Mouse (Mus musculus) telencephalon, adult 2 months (tissue): ENCODE data around the gene Rag1.

ENCODE experiments used
- DNase-seq: peaks from one replicate; pipeline ENCODE4 v3.0.0-alpha.2; 2011; ENCODE audit warnings: low read depth, low spot score

Gene Rag1

DNA sequence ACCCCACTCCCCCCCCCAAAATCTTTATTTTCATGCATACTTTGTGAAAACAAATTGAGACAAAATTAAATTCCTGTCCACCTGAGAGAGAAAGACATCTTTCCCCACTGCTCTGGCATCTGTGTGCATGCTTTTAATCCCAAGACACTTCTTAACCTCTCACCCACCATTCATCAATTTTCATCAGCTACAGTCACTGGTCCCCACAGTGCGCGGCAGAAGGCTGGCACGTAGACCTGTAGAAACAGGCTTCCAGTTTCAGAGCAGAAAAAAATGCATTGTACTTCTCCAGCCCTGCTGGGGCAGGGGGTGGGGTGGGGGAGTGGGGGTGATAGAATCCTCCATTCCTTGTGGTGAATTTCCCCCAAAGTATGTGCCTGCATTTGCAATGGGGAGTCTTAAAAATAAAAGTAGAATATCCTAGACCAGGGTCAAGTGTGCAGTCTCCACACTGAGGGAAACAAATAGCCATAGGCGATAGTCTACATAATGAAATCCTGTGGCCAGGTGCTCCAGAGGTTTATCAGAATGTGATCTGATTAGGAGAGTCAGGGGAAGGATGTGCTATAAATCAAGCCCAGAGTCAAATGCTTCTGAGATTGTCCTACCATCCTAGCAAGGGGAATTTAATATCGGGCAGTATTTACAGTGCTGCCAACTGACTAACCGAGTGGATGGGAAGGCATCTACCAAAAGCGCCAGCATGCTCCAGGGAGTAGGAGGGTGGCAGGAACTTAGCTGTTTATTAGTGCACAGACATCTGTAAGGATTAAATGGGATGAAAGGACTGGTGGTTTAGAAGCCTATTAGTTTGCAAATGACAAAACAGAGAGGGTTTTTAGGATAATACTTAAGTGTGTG, 10.1 kb downstream of the Rag1 start:
- no peak for DNase-seq

DNA sequence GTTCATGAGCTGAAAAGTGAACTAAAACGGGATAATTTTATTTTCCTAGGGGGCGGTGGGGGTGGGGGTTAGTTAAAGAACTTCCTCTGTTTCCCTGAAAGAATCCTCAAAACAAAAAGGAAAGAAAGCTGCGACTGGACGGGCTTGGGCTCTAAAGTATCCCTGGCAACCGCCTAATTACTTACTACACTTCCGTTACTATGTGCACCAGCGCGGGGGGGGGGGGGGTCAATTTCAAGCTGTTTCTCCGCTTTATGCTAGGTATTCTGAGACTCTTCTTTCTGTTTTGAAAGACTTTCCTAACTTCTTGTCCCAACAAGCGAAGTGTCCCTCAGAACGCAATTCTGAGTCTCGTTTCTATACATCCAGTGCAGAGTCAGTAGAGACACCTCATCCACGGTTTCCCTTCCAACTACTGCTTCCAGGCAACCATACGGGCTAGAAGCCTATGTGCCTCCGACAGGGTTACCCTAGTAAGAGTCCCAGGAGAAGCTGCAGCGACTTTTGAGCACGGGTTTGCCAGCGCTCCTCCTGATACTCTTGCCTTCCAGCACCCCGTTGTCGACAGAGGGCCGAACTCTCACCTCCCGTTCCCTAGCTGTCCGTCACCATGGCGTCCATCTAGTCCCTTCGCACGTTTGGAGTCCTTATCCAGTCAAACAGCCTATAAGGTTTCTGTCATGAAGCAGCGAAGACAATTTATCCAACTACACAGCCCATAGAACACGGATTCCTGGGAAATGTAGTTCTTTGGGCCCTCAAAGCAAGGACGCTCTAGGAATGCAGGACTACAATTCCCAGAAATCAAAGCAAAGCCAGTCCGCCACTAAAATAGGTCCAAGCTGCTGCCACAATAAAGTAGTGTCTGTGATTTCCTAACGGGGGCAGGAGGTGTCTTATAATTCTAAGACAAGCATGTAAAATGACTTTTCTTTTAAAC, 20.7 kb downstream of the Rag1 start:
- DNase-seq: peak; percentile 98

DNA sequence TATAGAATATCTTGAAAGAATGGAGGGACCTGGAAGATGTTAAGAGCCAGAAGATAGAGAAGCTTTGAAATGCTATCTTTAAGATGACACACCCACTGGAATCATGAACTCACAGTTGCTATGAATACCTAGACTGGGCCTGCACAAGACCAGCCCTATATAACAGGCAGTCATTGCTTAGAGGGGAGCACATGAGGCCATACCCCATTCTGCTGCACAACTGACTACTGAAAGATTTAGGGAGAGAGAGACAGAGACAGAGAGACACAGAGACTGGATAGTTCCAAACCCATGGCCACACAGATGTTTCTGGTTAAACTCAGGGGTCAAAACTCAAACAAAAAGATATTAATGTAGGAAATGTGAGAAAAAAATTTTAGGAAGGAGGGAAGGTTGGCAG, 22.1 kb downstream of the Rag1 start:
- DNase-seq: no peak

DNA sequence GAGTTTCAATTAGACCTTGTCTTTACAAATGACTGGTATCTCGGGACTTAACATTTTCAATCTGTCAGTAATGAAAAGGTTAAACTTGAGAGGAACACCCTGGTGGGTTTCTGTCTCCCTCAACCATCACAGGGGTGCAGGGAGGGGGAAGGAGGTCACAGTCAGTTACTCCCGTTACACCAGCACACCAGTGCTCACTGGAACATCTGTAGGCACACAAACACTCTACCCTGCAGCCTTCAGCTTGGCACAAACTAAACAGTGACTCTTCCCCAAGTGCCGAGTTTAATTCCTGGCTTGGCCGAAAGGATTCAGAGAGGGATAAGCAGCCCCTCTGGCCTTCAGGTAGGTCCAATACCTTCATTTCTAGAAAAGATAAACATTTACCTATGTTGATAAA, 24.8 kb downstream of the Rag1 start, which contains the start of gene Rag2:
Gene Rag2 (plus strand): TSS at position 193 of the 400 bp plus-strand sequence.
- no peak for DNase-seq

DNA sequence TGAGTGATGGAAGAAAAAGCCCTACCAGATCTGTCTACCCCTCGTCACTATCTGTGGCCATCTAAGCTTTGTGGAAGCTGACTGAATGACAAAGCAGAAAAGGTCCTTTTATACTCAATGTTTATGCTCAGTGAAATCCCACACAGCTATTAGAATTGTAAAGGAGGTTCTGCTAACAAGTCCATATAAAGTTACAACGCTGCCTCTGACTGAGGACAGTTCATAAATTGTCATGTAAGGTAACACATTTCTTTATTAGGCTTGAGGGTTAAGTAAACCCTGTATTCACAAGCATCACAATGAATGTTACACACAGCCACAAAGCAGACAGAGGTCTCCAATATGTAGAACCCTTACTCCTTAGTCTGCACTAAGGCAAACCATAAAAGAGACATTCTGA, 25.3 kb downstream of the Rag1 start:
- no peak for DNase-seq

DNA sequence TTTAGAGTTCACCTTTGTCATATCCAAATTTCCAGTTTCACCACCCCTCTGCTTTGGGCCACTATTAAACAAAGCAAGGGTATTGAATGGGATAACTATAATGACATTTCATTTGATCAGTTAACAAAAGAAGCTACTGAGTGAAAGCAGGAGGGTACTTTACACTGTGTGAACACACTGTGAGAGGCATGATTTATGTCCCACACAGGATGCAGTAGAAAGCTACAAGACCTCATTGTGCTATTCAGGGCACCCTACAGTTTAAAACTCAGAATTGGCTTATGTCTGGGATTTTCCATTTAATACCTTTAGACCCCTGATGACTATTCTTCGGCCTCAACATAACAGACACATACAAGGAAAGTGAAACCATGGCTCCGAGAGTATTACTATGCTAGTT, 26.3 kb downstream of the Rag1 start:
- no peak for DNase-seq

DNA sequence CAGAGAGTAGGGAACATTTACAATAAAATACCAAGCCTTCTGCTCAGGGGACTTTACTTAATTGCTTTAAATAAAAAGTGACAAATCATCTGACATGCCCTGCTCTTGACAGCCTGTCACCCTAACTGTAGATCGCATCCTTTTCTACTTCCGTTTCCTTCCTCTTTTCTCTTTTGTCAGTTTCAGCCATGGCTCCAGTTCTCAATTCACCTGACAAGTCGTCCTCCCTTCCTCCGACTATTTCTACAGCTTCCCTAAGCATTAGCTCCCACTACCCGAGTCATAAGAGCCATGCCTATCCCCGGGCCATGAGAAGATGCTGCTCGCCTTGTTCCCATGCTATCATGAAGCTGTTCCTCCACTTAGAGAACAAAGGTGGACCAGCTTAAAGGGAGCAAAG, 27.7 kb downstream of the Rag1 start:
- DNase-seq: no peak

DNA sequence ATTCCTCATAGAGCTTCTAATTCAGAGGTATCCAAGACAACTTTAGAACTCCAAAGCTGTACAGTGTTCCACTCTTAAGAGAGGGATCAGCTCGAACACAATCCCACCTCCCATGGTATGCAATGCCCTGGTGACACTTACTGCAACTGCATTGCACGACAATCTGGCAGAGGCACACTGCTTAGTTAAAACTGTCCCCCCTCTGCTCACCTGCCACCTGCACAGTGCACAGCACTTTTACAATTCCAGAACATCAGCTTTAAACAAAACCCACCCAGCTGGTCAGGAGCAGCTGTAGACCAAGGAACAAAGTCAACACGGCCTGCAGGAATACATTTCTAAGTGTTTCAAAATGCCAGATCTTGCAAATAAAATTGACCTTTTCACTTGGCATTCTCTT, 28.4 kb downstream of the Rag1 start:
- DNase-seq: no peak

DNA sequence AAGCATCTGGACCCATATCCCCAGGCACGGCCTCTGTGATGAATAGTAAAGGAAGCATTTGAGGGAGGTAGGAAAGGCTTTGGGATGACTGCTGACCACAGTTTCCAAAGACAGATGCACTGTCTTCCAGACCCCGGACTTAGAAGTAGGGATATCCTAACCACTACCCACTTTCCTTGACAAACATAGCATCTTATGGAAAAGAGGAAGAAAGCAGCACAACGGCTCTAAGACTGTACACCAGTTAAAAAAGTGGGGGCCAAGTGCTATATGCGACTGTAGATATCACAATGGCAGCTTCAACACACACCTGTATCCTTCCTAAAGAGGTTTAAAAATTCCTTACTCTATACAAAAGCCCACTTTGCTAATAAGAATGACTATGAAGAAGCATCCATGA, 30.9 kb downstream of the Rag1 start:
- DNase-seq: no peak

DNA sequence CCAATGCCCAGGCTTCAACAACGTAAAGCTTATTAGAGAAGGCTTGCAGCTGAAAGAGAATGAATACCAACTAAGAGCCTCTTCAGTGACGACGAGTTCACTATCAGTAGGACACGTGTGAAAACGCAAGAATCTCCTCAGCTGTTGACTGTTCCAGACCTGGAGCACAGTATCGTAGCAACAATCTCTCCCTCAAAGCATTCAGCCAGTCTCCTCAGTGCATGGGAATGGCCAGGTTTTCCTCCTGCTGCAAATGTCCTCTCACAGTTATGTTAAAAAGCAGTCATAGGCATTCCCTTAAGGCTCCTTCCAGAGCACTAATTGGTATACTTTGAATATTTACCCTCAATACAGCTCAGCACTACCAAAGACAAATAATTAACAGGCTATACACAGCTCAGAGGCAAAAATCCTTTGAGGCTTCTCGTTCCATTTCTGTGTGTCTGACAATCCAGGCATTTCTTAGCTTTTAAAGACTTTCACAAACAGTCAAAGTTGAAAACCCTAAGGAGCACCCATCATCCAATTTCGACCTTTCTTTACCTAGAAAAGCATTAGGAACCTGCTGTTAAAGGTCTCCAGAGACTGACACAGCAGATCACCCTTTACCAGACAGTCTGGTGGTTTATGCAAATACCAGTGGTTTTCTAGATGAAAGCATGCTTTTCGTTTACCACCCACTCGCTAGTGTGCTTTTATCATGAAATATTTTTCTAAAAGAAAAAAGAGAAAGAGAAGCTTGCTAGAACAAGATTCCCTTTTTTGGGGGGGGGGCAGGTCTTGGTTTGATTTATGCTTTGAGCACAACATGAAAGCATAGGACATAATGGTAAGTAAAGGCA, 33.6 kb downstream of the Rag1 start:
- no peak for DNase-seq

DNA sequence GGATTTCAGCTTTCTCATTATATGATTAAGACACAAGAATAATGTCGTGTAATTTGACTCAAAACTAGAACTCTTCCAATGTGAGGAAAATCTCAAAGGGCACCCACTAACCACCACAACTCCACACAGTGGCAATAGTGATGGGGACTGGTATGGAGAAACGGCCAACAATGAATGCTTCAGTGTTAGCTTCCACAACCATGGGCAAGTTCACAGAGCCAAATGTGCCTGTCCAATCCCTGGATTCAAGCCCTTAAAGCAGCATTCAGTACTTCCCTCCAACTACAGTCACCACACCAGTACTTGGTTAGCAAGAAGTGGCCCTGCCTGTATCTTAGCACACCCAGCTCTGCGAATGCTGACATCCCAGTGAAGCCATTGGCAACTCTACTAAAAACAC, 38.4 kb downstream of the Rag1 start:
- DNase-seq: no peak

DNA sequence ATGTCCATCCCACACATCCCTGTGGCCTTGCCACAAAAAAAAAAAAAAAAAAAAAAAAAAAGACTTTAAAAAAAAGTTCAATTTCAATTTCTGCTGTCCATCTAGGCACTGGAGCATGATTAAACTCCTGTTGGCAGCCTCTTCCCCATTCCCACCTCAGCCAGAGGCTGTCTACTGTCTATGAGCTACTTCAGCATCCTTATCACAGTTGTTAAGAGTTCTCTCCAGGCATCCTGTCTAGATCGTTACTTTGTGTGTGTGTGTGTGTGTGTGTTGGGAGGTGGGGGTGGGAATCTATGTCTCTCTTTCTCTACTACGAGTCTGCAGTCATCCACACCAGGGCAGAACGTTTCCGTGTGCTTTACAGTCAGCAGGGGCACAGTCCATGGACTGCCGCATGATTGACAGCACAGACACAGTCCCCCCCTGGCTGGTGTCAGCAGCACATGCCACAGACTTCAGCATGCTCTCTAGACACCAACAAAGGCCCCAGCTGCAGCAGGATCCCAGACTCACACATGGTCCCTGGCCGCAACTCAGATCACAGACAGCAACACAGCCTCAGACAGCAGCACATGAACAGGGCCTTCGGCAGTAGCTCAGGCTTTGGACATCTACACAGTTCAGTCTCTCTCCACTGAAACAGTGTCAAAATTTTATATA, 40.9 kb downstream of the Rag1 start:
- no peak for DNase-seq

DNA sequence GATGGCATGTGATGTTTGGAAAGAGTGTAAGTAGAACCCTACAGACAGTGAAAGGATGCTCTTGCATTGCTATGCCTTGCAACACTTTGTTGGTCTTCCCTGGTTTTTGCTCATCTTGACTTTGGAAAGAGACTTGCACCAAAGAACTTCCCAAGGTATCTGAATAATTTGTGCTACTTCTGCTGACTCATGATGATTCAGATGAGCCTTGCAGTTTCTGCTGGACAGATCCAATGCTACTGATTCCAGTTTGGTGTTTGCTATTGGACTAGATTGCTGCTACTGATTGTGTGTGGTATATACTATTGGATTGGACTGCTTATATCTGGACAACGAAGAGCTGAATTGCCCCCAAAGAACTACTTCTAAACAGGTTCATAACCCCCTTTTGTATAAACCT, 46.2 kb downstream of the Rag1 start:
- no peak for DNase-seq

DNA sequence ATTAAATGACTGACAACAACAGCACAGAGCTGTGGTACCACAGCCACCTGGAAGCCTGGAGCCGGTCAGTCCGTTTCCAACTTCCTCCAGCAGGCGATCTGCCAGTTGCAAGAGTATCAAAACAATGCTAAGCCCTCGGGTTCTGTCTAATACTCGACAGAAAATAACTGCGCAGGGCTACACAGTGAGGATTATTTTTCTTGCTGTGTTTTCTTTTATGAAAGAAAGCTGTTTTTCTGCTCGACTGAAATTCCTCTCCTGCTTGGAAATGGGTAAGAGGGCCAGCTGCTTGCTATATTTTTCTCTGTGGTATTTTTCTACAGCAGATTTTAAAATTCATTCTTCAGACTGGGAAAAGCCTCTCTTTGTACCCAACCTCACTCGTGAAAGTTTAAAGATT, 48.6 kb downstream of the Rag1 start:
- DNase-seq: peak; percentile 39

DNA sequence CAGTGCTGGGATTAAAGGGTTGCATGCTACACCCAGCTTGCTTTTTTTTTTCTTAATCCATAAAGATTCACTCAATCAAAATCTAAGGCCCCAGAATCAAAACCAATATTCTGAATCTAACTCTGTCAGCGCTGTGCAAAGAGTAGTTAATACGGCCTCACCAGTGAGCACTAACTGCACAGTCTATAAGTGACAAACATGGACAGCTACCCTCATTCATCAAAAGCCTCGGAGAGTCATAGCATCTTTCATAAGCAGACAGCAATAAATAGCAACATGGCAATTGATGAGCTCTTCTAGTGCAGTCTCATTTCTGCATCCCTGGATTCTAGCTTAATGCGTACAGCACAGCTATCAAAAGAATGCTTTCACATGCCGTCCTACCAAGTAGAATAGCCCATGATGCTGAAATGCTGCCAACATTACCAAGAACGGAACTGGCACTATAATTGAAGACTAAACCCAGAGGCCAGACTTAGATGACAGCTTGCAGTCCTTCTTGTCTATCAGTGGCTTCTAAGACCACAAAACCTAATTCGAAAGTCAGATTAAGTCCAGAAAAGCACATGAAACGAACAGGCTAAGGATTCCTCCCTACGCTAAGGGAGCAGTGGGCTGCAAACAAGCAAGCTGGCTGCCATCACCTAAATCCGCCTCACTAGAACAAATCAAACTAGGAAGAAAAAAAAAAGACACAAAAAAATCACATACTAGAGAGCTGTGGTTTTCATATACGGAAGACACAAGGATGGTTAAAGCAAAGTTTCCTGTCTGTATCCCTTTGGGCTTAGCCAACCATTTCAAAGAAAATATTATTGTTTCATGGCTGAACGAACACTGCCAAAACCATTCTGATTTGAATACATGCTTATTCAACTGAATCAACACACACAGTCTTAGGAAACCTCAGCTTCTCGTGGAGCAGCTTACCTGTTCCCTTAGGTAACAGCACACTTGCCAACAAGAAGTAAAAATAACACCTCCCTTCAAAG, 50.8 kb downstream of the Rag1 start:
- peak; percentile 22 for DNase-seq

DNA sequence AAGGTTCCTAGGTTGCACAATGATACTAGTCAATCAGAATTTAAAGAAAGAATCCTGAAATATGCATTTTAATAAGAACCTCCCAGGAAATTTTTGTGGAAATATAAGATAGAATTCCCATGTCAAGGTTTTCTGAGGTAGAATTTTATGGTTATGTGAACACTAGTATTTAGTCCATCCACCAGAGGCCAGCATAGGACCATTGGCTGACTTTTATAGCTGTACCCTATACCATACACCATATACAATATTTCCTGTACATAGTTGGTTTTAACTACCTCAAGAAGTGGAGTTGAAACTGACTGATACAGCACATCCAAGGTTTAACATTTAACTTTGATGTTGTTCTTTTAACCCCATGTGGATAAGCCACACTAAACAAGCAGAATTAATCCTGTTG, 52.1 kb downstream of the Rag1 start:
- DNase-seq: no peak

DNA sequence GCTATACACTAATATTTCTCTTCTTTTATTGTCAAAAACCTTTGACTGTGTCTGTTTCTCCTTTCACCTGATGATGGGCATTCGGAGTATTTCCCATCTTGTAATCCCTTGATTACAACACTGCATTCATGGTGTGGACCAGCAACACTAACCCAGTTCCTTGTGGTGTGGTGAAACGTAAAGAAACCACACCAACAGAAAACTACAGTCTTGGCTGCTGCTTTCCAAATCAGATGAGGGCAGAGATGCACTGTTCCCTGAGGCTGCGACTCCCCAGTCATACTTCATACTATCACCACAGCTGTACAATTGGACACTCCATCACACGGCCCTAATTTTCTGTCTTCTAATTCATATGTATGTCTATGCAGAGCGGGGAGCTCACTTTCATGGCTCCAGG, 54.6 kb downstream of the Rag1 start:
- no peak for DNase-seq

DNA sequence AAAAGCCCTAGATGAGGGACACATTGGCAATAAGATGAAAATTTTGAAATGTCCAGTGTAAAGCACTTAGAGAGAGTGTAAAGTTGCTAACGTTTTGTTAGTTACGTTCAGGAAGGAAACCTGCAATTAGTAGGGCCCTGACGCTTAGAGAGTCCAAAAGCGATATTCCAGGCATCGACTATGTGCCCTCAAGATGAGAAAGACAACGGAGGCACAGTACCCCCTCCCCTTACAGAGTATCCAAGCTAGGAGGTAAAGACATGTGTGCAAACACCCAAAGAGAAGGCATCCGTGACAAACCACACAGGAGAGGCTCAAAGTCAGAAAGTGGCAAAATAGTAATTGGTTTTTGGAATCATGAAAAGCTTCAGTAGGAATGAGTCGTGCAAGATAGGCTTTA, 56.4 kb downstream of the Rag1 start:
- DNase-seq: no peak

DNA sequence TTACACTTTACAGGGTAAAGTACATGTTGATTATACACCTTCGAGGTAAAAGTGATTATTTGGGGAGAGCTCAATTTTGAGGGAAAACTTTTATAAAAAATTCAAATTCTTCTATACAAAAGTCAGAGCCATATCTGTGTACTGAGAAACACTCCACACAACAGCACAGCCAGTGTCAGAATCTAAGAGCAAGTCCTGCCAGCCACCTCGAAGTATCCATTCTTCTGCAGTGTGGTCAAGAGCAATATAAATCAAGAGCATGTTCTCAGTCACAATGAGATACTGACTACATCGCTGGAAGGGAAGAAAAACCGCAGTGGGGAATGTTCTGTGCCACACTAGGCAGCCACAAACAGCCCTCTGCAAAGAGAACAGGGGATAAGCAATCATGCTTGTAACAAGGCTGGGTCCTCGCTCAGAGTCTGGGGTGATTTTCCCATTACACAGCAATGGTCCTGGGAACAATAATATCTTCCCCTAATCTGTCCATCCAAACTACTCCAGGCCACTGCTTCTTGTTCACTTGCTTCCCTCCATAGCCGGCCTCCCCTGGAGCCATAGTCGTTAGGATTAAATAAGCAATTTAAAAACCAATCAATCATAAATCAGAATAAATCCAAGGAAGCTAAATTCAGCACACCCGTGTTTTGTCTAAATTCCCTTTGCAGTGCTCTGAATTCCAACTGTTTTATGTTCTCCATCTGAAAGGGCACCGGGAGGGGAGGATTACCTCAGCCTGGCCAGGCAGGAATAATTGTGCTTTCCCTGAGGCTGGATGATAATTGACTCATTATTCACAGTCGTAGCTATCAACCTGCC, 57.1 kb downstream of the Rag1 start:
- no peak for DNase-seq
